Mouse (Mus musculus): ENCODE data around the gene Arpc1a.
"Not testable (repeated sequence)": the region's sequence is repeated elsewhere in the genome, so short reads cannot be mapped to it uniquely, and the experiment has no call there.

The Arpc1a gene

GRCm38 (mm10) chr5:145104328-145104727, 20.7 kb downstream of the Arpc1a start:
- in situ Hi-C loops (cut with MseI, MboI) = no loop called here

GRCm38 (mm10) chr5:145105694-145106275, 22.2 kb downstream of the Arpc1a start:
- in situ Hi-C loops (cut with MseI, MboI) = no loop called here

GRCm38 (mm10) chr5:145110401-145110800, 26.8 kb downstream of the Arpc1a start:
- in situ Hi-C loops (cut with MseI, MboI) = no loop called here

DNA sequence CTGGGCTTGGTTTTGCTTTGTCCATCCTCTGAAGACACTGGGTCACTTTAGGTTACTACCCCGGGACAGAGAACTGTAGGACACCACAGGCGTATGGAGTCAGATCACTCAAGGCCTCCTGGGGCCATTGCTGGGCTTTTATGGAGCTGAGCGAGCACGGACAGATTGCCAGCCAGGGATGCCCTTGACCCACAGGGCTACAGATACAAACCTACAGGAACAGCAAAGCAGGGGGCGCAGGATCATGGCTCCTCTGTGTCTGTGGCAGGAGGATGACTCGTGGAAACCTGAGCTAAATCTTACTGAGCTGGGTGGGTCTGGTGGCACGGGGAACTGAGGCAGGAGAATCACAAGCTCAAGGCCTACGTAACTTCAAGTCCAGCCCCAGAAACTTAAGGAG, 28.9 kb downstream of the Arpc1a start:
- in situ Hi-C loops (cut with MseI, MboI) = no loop called here

DNA sequence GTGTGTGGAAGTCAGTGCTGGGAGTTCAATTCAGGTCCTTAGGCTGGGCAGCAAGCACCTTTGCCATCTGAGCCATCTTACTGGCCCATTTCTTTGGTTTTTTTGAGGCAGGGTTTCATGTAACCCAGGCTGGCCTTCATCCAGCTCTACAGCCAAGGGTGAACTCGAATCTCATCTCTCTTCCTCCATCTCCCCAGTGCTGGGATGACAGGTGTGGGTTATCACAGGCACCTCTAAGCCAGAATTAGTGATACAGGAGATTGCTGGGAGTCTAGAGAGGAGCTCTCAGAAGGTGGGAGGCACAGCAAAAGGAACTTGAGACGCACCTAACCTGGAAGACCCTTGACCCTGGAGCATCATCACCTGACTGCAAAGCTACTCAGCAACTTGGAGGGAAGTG, 29.8 kb downstream of the Arpc1a start:
- in situ Hi-C loops (cut with MseI, MboI) = no loop called here

GRCm38 (mm10) chr5:145114071-145114605, 30.5 kb downstream of the Arpc1a start, which contains the start of gene Arpc1b:
Gene Arpc1b (plus strand): TSS chr5:145114215.
- in situ Hi-C loops (cut with MseI, MboI) = no loop called here

DNA sequence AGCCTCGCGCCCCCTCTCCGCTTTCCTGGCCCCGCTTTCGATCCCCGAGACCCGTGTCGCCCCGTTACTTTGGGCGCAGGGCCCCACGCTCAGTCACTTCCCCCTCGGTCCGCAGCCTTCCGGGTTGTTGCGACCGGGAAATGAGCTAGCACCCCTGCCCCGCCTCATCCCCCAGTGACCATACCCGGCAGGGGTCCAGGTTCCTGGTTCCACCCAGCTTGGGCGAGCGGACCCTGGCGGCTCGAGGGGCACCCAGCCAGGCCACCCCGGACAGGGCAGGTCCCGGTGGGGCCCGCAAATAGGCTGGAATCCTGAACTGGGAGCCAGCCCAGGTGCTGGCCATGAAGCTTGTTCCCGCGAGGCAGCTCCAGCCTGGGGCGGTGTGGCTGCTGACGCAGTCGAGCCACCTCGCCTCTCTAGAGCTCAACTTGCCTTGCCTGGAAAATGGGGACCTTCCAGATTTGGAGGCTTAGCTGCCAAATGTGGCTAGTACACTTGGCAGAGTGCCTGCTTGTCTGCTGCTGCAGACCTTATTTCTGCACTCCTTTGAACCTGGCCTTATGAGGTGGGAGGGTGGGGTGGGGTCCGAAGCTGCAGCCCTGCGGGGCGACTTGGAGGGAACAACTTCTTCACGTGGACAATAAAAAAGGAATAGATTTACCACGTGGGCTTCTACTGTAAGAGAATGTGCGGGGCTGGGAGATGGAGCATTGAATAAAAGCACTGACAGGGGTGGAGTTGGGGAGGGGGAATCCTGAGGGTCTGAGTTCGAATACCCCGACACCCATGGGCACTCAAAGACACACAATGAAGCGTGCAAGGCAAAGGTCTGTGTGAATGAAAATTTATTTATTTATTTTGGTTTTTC, 31.2 kb downstream of the Arpc1a start:
- in situ Hi-C loops (cut with MseI, MboI) = no loop called here

DNA sequence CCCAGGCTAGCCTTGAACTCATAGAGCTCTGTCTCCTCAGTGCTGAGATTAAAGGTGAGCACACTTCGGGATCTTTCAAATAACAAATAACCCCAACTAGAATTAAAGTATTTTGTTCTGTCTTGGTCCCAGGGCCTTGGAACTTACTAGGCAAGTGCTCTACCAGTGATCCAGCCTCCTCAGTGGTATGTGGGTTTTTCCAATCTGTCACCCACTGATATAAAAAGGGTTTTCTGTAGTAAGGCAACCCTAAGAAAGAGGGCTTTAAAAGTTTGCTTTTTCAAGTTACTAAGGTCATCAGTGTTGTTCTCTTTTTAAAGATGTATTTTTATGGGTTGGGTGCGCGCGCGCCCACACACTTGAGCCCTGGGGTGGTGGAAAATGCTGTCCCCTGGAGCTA, 32.1 kb downstream of the Arpc1a start:
- in situ Hi-C loops (cut with MseI, MboI) = no loop called here

GRCm38 (mm10) chr5:145116316-145116715, 32.7 kb downstream of the Arpc1a start:
- in situ Hi-C loops (cut with MseI, MboI) = no loop called here

DNA sequence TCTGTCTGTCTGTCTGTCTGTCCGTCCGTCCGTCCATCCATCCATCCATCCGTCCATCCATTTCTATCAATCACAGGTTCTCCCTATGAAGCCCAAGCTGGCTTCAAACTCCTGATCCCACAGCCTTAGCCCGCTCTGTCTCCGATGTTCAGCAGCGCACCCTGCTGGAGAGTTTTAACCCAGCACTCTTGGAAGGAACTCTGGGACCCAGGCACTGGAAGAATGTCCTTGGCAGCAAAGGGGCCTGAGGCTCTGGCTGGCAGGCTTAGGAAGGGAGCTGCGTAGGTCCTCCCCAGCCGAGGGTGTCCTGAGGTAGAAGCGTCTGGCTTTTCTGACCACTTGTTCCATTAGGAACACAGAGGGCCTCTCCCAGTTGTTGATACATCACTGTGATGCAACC, 33.3 kb downstream of the Arpc1a start:
- in situ Hi-C loops (cut with MseI, MboI) = no loop called here

GRCm38 (mm10) chr5:145118005-145118404, 34.4 kb downstream of the Arpc1a start:
- in situ Hi-C loops (cut with MseI, MboI) = no loop called here

GRCm38 (mm10) chr5:145118461-145118860, 34.8 kb downstream of the Arpc1a start:
- in situ Hi-C loops (cut with MseI, MboI) = no loop called here

- in situ Hi-C loops (cut with MseI, MboI) = no loop called here
Measured at GRCm38 (mm10) chr5:145119385-145119784, 35.8 kb downstream of the Arpc1a start.

DNA sequence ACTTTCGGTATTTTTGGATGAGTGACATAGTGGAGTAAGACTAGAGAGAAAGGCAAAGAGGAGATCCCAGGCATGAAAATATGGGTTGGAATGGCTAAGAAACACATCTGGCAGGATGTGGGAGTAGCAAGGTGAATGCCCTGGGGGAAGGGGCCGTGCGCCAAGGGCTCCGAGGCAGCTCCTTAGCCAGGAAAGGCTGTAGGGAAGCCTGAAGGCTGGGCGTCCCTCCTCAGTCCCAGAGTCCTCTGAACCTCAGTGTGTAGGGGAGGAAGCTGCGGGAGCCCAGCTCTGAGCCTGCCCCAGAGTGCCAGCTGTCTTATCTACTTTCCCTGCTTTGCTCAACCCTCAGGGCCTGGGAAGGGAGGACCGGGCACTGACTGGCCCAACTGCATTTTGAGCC, 37.3 kb downstream of the Arpc1a start:
- in situ Hi-C loops (cut with MseI, MboI) = no loop called here

DNA sequence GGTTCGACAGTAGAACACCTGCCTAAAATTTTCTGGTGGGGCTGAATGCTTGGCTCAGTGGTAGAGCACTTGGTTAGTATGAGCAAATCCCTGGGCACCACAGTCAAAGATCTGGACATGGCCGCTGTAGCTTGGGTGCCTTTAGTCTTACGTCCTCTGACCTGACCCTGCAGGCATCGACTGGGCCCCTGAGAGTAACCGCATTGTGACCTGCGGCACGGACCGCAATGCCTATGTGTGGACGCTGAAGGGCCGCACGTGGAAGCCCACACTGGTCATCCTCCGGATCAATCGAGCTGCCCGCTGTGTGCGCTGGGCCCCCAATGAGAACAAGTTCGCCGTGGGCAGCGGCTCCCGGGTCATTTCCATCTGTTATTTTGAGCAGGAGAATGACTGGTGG, 39.8 kb downstream of the Arpc1a start:
- in situ Hi-C loops (cut with MseI, MboI) = no loop called here

DNA sequence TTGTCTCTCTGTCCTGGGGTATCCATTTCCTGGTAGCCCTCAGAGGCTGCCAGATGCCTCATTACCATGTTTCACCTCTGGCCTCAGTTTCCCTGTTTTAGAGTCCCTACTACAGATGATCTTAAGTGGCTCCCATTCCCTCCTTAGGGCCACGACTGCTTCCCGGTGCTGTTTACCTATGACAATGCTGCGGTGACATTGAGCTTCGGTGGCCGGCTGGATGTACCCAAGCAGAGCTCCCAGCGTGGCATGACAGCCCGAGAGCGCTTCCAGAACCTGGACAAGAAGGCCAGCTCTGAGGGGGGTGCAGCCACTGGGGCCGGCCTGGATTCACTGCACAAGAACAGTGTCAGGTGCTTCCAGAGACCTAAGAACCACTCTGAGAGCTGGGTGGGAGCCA, 43.0 kb downstream of the Arpc1a start:
- in situ Hi-C loops (cut with MseI, MboI) = no loop called here

DNA sequence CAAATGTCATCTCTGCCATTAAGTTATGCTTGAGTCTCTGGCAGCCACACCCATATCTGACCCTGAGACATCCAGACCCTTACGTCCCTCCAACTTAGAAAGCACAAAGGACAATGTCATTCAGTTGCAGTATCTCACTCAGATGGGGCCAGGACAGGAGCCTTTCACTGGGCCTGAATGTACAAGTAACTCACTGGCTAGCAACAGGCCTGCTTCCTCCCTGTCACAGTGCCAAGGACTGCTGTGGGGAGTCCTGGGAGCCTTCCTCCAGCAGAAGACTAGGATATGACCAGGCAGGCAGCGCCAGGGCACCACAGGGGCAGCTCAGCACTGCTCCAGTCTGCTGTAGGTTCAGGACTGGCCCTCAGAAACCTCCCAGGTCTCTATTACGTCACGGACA, 45.5 kb downstream of the Arpc1a start:
- in situ Hi-C loops (cut with MseI, MboI) = no loop called here

DNA sequence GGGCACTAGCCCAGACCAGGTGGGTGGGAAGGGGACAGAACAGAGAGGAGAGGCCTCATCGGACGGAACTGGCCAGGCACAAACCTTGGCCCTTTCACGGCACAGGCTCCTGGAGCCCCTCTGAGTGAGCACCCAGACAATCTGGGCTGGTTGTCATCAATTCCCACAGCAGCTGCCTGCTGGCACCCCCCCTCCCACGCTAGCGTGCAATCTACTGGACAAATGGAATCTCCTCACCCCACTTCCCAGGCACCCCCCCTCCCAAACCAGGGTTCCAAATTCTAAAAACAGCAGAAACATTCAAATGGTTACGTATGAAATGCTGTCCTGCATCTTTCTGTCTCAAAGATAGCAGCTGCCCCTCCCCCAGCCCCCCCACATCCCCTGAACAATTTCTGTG, 46.1 kb downstream of the Arpc1a start:
- in situ Hi-C loops (cut with MseI, MboI) = not testable (repeated sequence)

DNA sequence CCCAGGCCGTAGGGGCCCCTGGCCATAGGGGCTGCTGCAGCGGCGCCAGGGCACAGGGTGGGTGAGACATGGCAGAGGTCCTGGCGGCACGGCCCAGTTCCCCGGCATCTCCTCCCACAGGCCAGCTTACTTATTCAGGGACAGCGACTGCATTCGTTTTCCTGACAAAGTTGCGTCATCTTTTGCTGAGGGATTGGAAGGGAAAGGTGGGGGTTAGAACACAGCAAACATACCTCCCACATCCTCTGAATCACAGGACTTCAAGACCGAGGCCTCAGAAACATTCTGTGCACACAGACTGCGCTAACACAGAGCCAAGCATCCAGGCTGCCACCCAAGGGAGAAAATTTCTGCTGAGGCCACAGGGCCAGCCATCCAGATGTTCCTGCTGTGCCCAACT, 46.6 kb downstream of the Arpc1a start:
- in situ Hi-C loops (cut with MseI, MboI) = no loop called here

DNA sequence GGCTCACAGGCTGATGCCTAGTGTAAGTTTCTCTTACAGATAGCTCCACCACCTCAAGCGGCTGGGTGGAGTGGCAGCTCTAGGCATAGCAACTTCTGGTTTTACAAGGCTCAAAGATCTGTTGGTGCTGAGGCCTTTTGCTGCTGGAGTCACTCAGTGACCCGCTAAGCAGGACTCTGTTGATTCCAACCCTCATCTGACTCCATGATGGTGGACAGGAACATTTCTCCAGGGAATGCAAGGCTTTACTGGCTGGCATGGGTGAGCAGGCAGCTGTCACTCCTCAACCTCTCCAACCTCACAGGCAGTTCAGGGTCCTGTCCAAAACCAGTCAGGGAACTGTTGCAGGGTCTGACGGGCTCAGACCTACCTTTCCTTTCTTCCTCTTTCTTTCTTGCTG, 47.4 kb downstream of the Arpc1a start:
- in situ Hi-C loops (cut with MseI, MboI) = no loop called here

- in situ Hi-C loops (cut with MseI, MboI) = not testable (repeated sequence)
Measured at GRCm38 (mm10) chr5:145133275-145133674, 49.6 kb downstream of the Arpc1a start.

- in situ Hi-C loops (cut with MseI, MboI) = no loop called here
Measured at GRCm38 (mm10) chr5:145138836-145139235, 55.2 kb downstream of the Arpc1a start.
